Mouse (Mus musculus): ENCODE data around the gene Arfrp1. TPM values are rescaled to one million over a fixed set of nuclear protein-coding genes. Genes with fewer than 3 reads are reported as not detected.

Arfrp1 gene
- total RNA-seq, 2 experiments from 2014 or later = 43.9 to 48.5 TPM

Other genes with a start within 250 kb of the Arfrp1 start
- 100 to 1,000 TPM; 264 to 274 TPM for gene Kcnq2, start 230.1 kb downstream of the Arfrp1 start, total RNA-seq (2021)
- gene Eef1a2, start 208.4 kb downstream of the Arfrp1 start, total RNA-seq (2021) = 1,000 to 10,000 TPM; 1,361 to 1,429 TPM
- gene Ppdpf, start 178.2 kb downstream of the Arfrp1 start, total RNA-seq (2021) = 10 to 100 TPM; 74.7 to 76.8 TPM
- gene Ptk6, start 162.6 kb downstream of the Arfrp1 start, total RNA-seq (2021) = not detected
- under 1 TPM; 0.33 to 0.46 TPM for gene Srms, start 152.2 kb downstream of the Arfrp1 start, total RNA-seq (2021)
- not detected for gene Fndc11, start 145.4 kb downstream of the Arfrp1 start, total RNA-seq (2021)
- 1 to 10 TPM; 2.7 to 3.2 TPM for gene Helz2, start 123.4 kb downstream of the Arfrp1 start, total RNA-seq (2021)
- gene Gmeb2, start 77.4 kb downstream of the Arfrp1 start, total RNA-seq (2021) = 10 to 100 TPM; 23.9 to 25.8 TPM
- 100 to 1,000 TPM; 647 to 666 TPM for gene Stmn3, start 50.9 kb downstream of the Arfrp1 start, total RNA-seq (2021)
- gene Rtel1, start 45.7 kb downstream of the Arfrp1 start, total RNA-seq (2021) = 10 to 100 TPM; 24.9 to 34.5 TPM
- gene Zgpat, start 476 bp downstream of the Arfrp1 start, total RNA-seq (2021) = 10 to 100 TPM; 66.0 to 67.6 TPM
- 10 to 100 TPM; 34.4 to 35.6 TPM for gene Lime1, start 14.7 kb upstream of the Arfrp1 start, total RNA-seq (2021)
- gene Zbtb46, start 94.0 kb upstream of the Arfrp1 start, total RNA-seq (2021) = 10 to 100 TPM; 13.8 to 15.3 TPM
- gene Abhd16b, start 127.8 kb upstream of the Arfrp1 start, total RNA-seq (2021) = not detected
- gene Tpd52l2, start 131.7 kb upstream of the Arfrp1 start, total RNA-seq (2021) = 10 to 100 TPM; 77.5 to 82.8 TPM
- gene Dnajc5, start 155.1 kb upstream of the Arfrp1 start, total RNA-seq (2021) = 100 to 1,000 TPM; 299 to 304 TPM
- gene Uckl1, start 219.5 kb upstream of the Arfrp1 start, total RNA-seq (2021) = 10 to 100 TPM; 51.5 to 70.2 TPM
- gene Prpf6, start 226.5 kb upstream of the Arfrp1 start, total RNA-seq (2021) = 10 to 100 TPM; 57.5 to 60.3 TPM
- gene Zfp512b, start 227.4 kb upstream of the Arfrp1 start, total RNA-seq (2021) = 10 to 100 TPM; 70.4 to 77.9 TPM
- gene Samd10, start 233.8 kb upstream of the Arfrp1 start, total RNA-seq (2021) = 10 to 100 TPM; 20.8 to 23.5 TPM